ENCODE assay signal across 18 mouse cellular contexts in genomic region chr11:7809741-7810140, GRCm38 (mm10).
A peak's percentile ranks its signal among the peaks of the same experiment; 100 is the strongest.
DNase-seq lines count a peak whose midpoint lies in the region.
"Had no signal": no experiment of that assay in that cellular context is flagged by ENCODE, and none has a peak within 500 bp of the region (broad histone marks: within the 10 kb centered on the region; RNA-seq: fewer than 3 reads in every experiment).

No protein-coding gene starts in this region.

- intact Hi-C loops in heart, postnatal 36 days (cut with DNase I), result no loop called here

- peak; percentile 86 for DNase-seq in heart, adult 11 months
- DNase-seq in heart, postnatal 4 days, result no peak
- DNase-seq in heart, adult 9 months (ENCODE audit: low spot score in 2 of 2), result peak; percentile 15 to 34
- no peak for DNase-seq in heart, postnatal 36 days
- DNase-seq in lung, postnatal 36 days, result peak; percentile 10
- no peak for DNase-seq in lung, postnatal 25 days (ENCODE audit: low spot score)
- peak; percentile 4 for DNase-seq in skeletal muscle tissue, adult 2 months (ENCODE audit: low read depth, low spot score)
- no peak for DNase-seq in cerebellum, adult 9-10 months
- DNase-seq: adrenal gland, adult 2 months; adrenal gland, postnatal 14 days; B cell, adult 2 months; cerebellum, adult 11 months; cerebellum, adult 2 months; cerebellum, postnatal 14 days; forebrain, postnatal 0 days; gastrocnemius, postnatal 36 days; heart, postnatal 14 days; kidney, adult 11 months had no signal

Comparison
In these comparisons a context has a peak if more than half of its experiments do, and no peak if none do; other contexts are left out.
1. DNase-seq: peak in heart, adult 11 months (single experiment), heart, adult 9 months (2 of 2), lung, postnatal 36 days (single experiment) and skeletal muscle tissue, adult 2 months (single experiment); none in heart, postnatal 4 days (single experiment), heart, postnatal 36 days (0 of 2), lung, postnatal 25 days (single experiment) and cerebellum, adult 9-10 months (single experiment).